Mouse (Mus musculus) bone marrow, adult 2 months (tissue): ENCODE results near the gene Tbl3.

Source experiments
- CTCF ChIP-seq: fragments of 200-500 bp; IDR thresholded peaks from 2 replicates; pipeline ENCODE4 v1.5.1; 2011; ENCODE audit warnings: low read length, control low read depth; ENCODE audit not compliant: control insufficient read depth, insufficient read depth
- POLR2A ChIP-seq: fragments of 200-500 bp; IDR thresholded peaks from 2 replicates; pipeline ENCODE4 v1.6.1; 2011; ENCODE audit warnings: low read depth, mild to moderate bottlenecking, control low read depth, low read length, borderline replicate concordance; ENCODE audit not compliant: control insufficient read depth

- no peak for TF ChIP-seq CTCF
- no peak for TF ChIP-seq POLR2A
Measured at GRCm38 (mm10) chr17:24677500-24678080, 29.9 kb downstream of the Tbl3 start.
